Mouse (Mus musculus) cortical plate, adult 2 months (tissue): ENCODE measurements at regions not wholly inside any gene's neighbourhood (a gene's known extent, or its start where the extent isn't known, plus 50 kb on each side); places are given as distances from the start of the nearest gene placed in this dataset.

Source experiments
- CTCF ChIP-seq: fragments of 200-500 bp; IDR thresholded peaks from 2 replicates; pipeline ENCODE4 v1.5.1; 2011; ENCODE audit warnings: mild to moderate bottlenecking, control low read depth, low read length; ENCODE audit not compliant: insufficient read depth; ENCODE audit errors: extremely low read depth
- POLR2A ChIP-seq: fragments of 200-500 bp; IDR thresholded peaks from 2 replicates; pipeline ENCODE4 v1.6.1; 2011; ENCODE audit warnings: mild to moderate bottlenecking, low read length, control low read depth; ENCODE audit not compliant: insufficient read depth; ENCODE audit errors: extremely low read depth

DNA sequence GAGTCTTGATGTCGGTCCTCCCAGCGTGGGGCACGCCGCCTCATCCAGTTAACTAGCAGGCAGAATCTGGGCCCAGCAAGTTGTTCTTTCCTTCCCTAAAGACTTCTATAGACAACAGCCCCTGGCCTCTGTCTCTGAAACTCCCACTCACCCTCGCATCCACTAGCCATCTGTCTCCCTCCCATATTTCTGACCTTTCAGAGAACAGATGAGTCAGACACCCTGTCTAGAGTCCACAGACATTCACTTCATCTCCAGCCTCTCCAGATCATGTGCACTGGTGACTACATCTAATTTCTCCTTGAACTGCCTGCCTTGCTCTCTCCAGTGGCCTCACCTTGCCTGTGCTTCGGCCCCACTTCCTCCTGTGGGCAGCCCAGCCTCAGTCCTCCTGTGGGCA lies 143.1 kb downstream of the Mtx3 start:
- no peak for TF ChIP-seq POLR2A
- no peak for TF ChIP-seq CTCF
